Mouse (Mus musculus): ENCODE measurements at regions not wholly inside any gene's neighbourhood (a gene's known extent, or its start where the extent isn't known, plus 50 kb on each side); places are given as distances from the start of the nearest gene placed in this dataset.

GRCm38 (mm10) chr6:93395952-93396351 is 452.7 kb upstream of the Adamts9 start:
- TF ChIP-seq POLR2A (IDR thresholded peaks at IDR 0.05; ENCODE audit: control insufficient read depth, low read depth, low read length) (no peak), CTCF (IDR thresholded peaks at IDR 0.05; ENCODE audit: control insufficient read depth, insufficient read depth, insufficient replicate concordance, low read depth, low read length) (no peak)

Measured in testis, adult 2 months (tissue).